Mouse (Mus musculus) myocyte (in vitro differentiated cells): ENCODE measurements at regions not wholly inside any gene's neighbourhood (a gene's known extent, or its start where the extent isn't known, plus 50 kb on each side); places are given as distances from the start of the nearest gene placed in this dataset.

Source experiments
- H3K27me3 ChIP-seq: one replicate; pipeline ENCODE4 v1.6.1; 2011; ENCODE audit not compliant: control insufficient read depth, insufficient read depth, insufficient read length
- H3K36me3 ChIP-seq: one replicate; pipeline ENCODE4 v1.6.1; 2011; ENCODE audit not compliant: control insufficient read depth, insufficient read depth
- H3K4me2 ChIP-seq: one replicate; pipeline ENCODE4 v1.6.1; 2011; ENCODE audit warnings: low read depth, control low read depth
- H3K4me3 ChIP-seq: one replicate; pipeline ENCODE4 v1.5.1; 2011; ENCODE audit warnings: mild to moderate bottlenecking, control low read depth, moderate library complexity
- H3K79me2 ChIP-seq: one replicate; pipeline ENCODE4 v1.6.1; 2011; ENCODE audit not compliant: control insufficient read depth, insufficient read depth
- H3ac ChIP-seq: one replicate; pipeline ENCODE4 v1.6.1; 2011; ENCODE audit not compliant: control insufficient read depth, insufficient read length
- CEBPB ChIP-seq: IDR thresholded peaks from 2 replicates; pipeline ENCODE4 v1.6.1; 2011; ENCODE audit warnings: mild to moderate bottlenecking, moderate library complexity; ENCODE audit not compliant: poor library complexity, insufficient read depth, severe bottlenecking
- E2F4 ChIP-seq: IDR thresholded peaks from one replicate; pipeline ENCODE4 v1.6.1; 2011; ENCODE audit warnings: mild to moderate bottlenecking, control low read depth, moderate library complexity; ENCODE audit not compliant: insufficient read depth
- MAX ChIP-seq: IDR thresholded peaks from one replicate; pipeline ENCODE4 v1.6.1; 2011; ENCODE audit warnings: low read depth, mild to moderate bottlenecking, control low read depth
- MYOD1 ChIP-seq, 3 experiments: IDR thresholded peaks; one replicate each; pipeline ENCODE4 v1.6.1; 2011; ENCODE audit warnings: control low read depth in 2 of 3, low read depth in 2 of 3, mild to moderate bottlenecking in 2 of 3, moderate library complexity in 1 of 3; ENCODE audit not compliant: insufficient read length in 2 of 3, control insufficient read depth in 1 of 3
- MYOG ChIP-seq, 3 experiments: IDR thresholded peaks; one replicate each; pipeline ENCODE4 v1.6.1; 2011; ENCODE audit warnings: control low read depth in 2 of 3, low read depth in 2 of 3, mild to moderate bottlenecking in 2 of 3; ENCODE audit not compliant: insufficient read length in 2 of 3, control insufficient read depth in 1 of 3, insufficient read depth in 1 of 3
- POLR2A ChIP-seq: IDR thresholded peaks from one replicate; pipeline ENCODE4 v1.6.1; 2011; ENCODE audit warnings: low read depth, mild to moderate bottlenecking, control low read depth, moderate library complexity; ENCODE audit not compliant: insufficient read length
- POLR2AphosphoS2 ChIP-seq: IDR thresholded peaks from one replicate; pipeline ENCODE4 v1.6.1; 2011; ENCODE audit warnings: low read depth, control low read depth; ENCODE audit not compliant: insufficient read length
- REST ChIP-seq: IDR thresholded peaks from one replicate; pipeline ENCODE4 v1.6.1; 2011; ENCODE audit warnings: mild to moderate bottlenecking, control low read depth, moderate library complexity; ENCODE audit not compliant: insufficient read depth, insufficient read length
- SRF ChIP-seq: IDR thresholded peaks from one replicate; pipeline ENCODE4 v1.6.1; 2011; ENCODE audit warnings: low read depth; ENCODE audit not compliant: control insufficient read depth, insufficient read length
- TCF12 ChIP-seq: IDR thresholded peaks from one replicate; pipeline ENCODE4 v1.6.1; 2011; ENCODE audit warnings: mild to moderate bottlenecking, control low read depth; ENCODE audit not compliant: poor library complexity, insufficient read depth, severe bottlenecking
- TCF3 ChIP-seq: IDR thresholded peaks from one replicate; pipeline ENCODE4 v1.6.1; 2011; ENCODE audit warnings: low read depth, control low read depth; ENCODE audit not compliant: insufficient read length
- USF1 ChIP-seq: IDR thresholded peaks from one replicate; pipeline ENCODE4 v1.6.1; 2011; ENCODE audit warnings: low read depth, mild to moderate bottlenecking, control low read depth, moderate library complexity

GRCm38 (mm10) chr1:138011581-138011980 is 163.9 kb downstream of the Ptprc start:
- H3K36me3 ChIP-seq = no peaks in the 10 kb centered on the region
- H3K4me3 ChIP-seq = no peak overlapping the region
- no peak overlapping the region for H3K4me2 ChIP-seq
- no peaks in the 10 kb centered on the region for H3K27me3 ChIP-seq
- no peaks in the 10 kb centered on the region for H3K79me2 ChIP-seq
- no peak overlapping the region for H3ac ChIP-seq
- TF ChIP-seq POLR2AphosphoS2 (no peak), TCF3 (no peak), TCF12 (no peak), REST (no peak), SRF (no peak), MYOD1 (IDR thresholded peaks at IDR 0.05; ENCODE audit: control insufficient read depth in 1 of 3, insufficient read length in 2 of 3, low read depth in 2 of 3) (no peak), USF1 (no peak), MYOG (IDR thresholded peaks at IDR 0.05; ENCODE audit: control insufficient read depth in 1 of 3, insufficient read depth in 1 of 3, insufficient read length in 2 of 3, low read depth in 2 of 3) (no peak), E2F4 (no peak), POLR2A (no peak), MAX (no peak), CEBPB (no peak)

DNA sequence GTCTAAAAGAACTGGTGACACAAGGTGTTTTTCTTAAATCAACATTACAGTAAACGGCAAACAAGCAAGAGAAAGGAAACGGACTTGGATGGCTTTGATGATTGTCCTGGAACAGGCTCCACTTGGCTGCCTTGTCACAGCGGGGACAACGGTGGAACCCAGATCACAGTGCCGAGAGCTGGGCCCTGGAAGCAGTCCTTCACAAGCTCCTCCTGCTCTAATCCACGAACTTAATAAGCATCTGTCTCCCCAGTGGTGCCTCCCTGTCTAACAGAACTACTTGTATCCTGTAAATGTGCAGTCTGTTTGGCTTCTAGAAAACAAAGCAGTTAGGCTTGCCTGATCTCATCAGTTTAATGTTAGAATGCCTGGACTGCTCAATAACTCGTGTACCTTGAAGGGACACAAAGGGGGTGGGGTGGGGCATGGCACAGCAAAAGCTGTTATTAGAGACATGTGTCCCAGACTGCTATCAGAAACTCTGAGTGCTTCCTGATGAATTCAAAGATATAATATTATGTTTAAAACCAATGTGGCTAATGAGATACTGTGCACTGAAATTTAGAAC is 164.5 kb downstream of the Ptprc start:
- no peak overlapping the region for H3K4me3 ChIP-seq
- no peak overlapping the region for H3K4me2 ChIP-seq
- H3K36me3 ChIP-seq = no peaks in the 10 kb centered on the region
- H3K27me3 ChIP-seq = no peaks in the 10 kb centered on the region
- TF ChIP-seq TCF3 (no peak), SRF (no peak), CEBPB (no peak)
- no peaks in the 10 kb centered on the region for H3K79me2 ChIP-seq
- no peak overlapping the region for H3ac ChIP-seq

DNA sequence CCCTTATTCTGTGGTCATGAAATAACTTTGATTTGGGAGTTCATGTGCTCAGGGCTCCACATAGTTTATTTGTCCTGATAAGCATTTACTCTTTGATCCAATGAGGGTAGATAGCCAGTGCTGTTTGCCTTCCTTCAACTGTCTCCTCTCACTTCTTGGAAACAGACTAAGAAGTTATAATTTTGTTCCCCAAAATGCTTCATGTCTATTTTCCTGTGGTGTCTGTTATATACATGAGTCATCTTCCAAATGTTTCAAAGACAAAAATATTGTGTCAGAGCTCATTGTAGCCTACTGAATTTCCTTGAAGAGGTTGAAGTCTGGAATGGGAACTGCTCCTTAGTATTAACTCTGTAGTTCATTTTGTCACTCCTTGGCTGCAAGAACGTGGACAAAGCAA is 168.7 kb downstream of the Ptprc start:
- TF ChIP-seq MYOD1 (IDR thresholded peaks at IDR 0.05; ENCODE audit: control insufficient read depth in 1 of 3, insufficient read length in 2 of 3, low read depth in 2 of 3) (no peak), MAX (no peak), CEBPB (no peak), REST (no peak), E2F4 (no peak), POLR2A (no peak), USF1 (no peak)
- Histone ChIP-seq H3K4me2 (no peak overlapping the region), H3ac (no peak overlapping the region), H3K36me3 (no peaks in the 10 kb centered on the region), H3K79me2 (no peaks in the 10 kb centered on the region), H3K27me3 (no peaks in the 10 kb centered on the region), H3K4me3 (no peak overlapping the region)

- H3K79me2 ChIP-seq = no peaks in the 10 kb centered on the region
- no peak for TF ChIP-seq MAX
- TF ChIP-seq CEBPB = no peak
- no peak for TF ChIP-seq POLR2AphosphoS2
- no peak for TF ChIP-seq POLR2A
- H3K27me3 ChIP-seq = no peaks in the 10 kb centered on the region
- no peak overlapping the region for H3K4me3 ChIP-seq
- no peak overlapping the region for H3K4me2 ChIP-seq
- H3K36me3 ChIP-seq = no peaks in the 10 kb centered on the region
- no peak overlapping the region for H3ac ChIP-seq
Measured at GRCm38 (mm10) chr1:138004319-138004718, 171.2 kb downstream of the Ptprc start.

DNA sequence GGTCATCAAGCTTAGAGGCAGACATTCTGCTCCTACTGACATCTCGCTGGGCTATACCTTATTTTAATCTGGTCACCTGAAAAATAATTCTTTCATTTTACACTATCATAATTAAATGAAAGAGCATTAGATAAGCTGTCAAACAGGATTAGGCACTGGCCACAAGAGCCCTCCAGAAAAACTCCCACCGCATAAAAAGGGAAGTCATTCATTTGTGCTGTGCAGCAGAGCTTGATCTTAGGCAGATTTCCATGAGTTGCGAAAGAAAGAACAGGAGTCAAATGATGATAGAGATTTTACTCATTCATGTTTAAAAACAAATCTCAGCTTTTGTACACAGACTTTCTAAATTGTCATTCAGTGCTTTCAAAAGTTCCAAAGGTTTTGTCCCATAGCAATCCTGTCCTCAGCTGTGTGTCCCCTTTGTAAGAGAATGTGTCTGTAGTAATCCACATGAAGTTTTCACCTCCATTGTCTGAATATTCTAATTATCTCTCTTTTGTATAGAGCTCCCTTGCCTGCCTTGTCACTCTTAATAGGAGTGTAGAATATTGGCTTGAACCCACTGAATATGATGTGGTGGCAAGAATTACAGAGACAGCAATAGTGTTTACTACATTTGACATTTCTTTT is 176.1 kb downstream of the Ptprc start:
- H3K79me2 ChIP-seq = no peaks in the 10 kb centered on the region
- no peak overlapping the region for H3K4me2 ChIP-seq
- H3ac ChIP-seq = no peak overlapping the region
- H3K4me3 ChIP-seq = no peak overlapping the region
- no peak for TF ChIP-seq USF1
- no peak for TF ChIP-seq REST
- TF ChIP-seq SRF = no peak
- no peak for TF ChIP-seq POLR2AphosphoS2
- TF ChIP-seq E2F4 = no peak
- no peaks in the 10 kb centered on the region for H3K36me3 ChIP-seq
- no peaks in the 10 kb centered on the region for H3K27me3 ChIP-seq
